Mouse (Mus musculus) neural tube, embryonic 14.5 days (tissue): Measurements from ENCODE around the gene Rbfox2. TPM values are rescaled to one million over a fixed set of nuclear protein-coding genes. Genes with fewer than 3 reads are reported as not detected.

ENCODE experiments used
- ATAC-seq: fragments of 200-750 bp; cut with Nextera tagmentation; 2 replicates; pipeline ENCODE4 v1.8.0; 2017; ENCODE audit warnings: low read depth, mild to moderate bottlenecking, moderate TSS enrichment, moderate library complexity
- H3K27ac ChIP-seq: fragments of 300-500 bp; sonication (generic); 2 replicates; pipeline ENCODE4 v1.5.1; 2014; ENCODE audit warnings: low read depth, mild to moderate bottlenecking, control low read depth, low read length, moderate library complexity, mixed read lengths
- H3K27me3 ChIP-seq: fragments of 300-500 bp; sonication (generic); 2 replicates; pipeline ENCODE4 v1.6.1; 2014; ENCODE audit warnings: low read length; ENCODE audit not compliant: control insufficient read depth, insufficient read depth
- H3K36me3 ChIP-seq: fragments of 300-500 bp; sonication (generic); 2 replicates; pipeline ENCODE4 v1.6.1; 2014; ENCODE audit warnings: low read length, mixed read lengths; ENCODE audit not compliant: control insufficient read depth, insufficient read depth
- H3K4me1 ChIP-seq: fragments of 300-500 bp; sonication (generic); 2 replicates; pipeline ENCODE4 v1.6.1; 2014; ENCODE audit warnings: low read length; ENCODE audit not compliant: control insufficient read depth, insufficient read depth
- H3K4me2 ChIP-seq: fragments of 300-500 bp; sonication (generic); 2 replicates; pipeline ENCODE4 v1.6.1; 2014; ENCODE audit warnings: mild to moderate bottlenecking, low read depth, low read length, control low read depth
- H3K4me3 ChIP-seq: fragments of 300-500 bp; sonication (generic); 2 replicates; pipeline ENCODE4 v1.5.1; 2014; ENCODE audit warnings: low read depth, low read length, control low read depth, mixed read lengths
- H3K9ac ChIP-seq: fragments of 300-500 bp; sonication (generic); replicated peaks from 2 replicates; pipeline ENCODE4 v1.6.1; 2014; ENCODE audit warnings: low read depth, mild to moderate bottlenecking, control low read depth, low read length, mixed read lengths
- H3K9me3 ChIP-seq: fragments of 300-500 bp; sonication (generic); 2 replicates; pipeline ENCODE4 v1.6.1; 2016; ENCODE audit warnings: low read length; ENCODE audit not compliant: control insufficient read depth
- WGBS: fragments of 180-500 bp; shearing (Covaris S2); extraction: QIAGEN DNeasy Blood & Tissue Kit; methylation state at CpG from one replicate; pipeline ENCODE4 v1.1.7; 2014; 5-methylcytosine and 5-hydroxymethylcytosine counted together
- polyA plus RNA-seq: library from polyadenylated mRNA; unstranded; fragments of >200 nt; fragmentation: Nextera tagmentation; extraction: Ambion mirVana; gene quantifications from 2 replicates; pipeline ENCODE4 v1.2.1, GENCODE M21; 2014

The Rbfox2 gene
- polyA plus RNA-seq, 1 experiment from 2014 or later = 208 TPM

- no peak overlapping the region for H3K4me3 ChIP-seq
- ATAC-seq = no peak
- no peak overlapping the region for H3K4me2 ChIP-seq
- H3K4me1 ChIP-seq = peaks cover 8% of the 10 kb centered on the region
- no peak overlapping the region for H3K27ac ChIP-seq
- 98% methylated on average over 10 of the region's 10 CpGs for WGBS
- no peaks in the 10 kb centered on the region for H3K27me3 ChIP-seq
- H3K9me3 ChIP-seq = no peaks in the 10 kb centered on the region
- no peak overlapping the region for H3K9ac ChIP-seq
- peaks cover 18% of the 10 kb centered on the region for H3K36me3 ChIP-seq
These were observed 172.3 kb downstream of the Rbfox2 start for GRCm38 (mm10) chr15:77134483-77134882.

- Histone ChIP-seq H3K4me3 (no peak overlapping the region), H3K9ac (no peak overlapping the region), H3K27ac (no peak overlapping the region), H3K4me2 (no peak overlapping the region), H3K36me3 (peaks cover 19% of the 10 kb centered on the region), H3K27me3 (no peaks in the 10 kb centered on the region), H3K9me3 (no peaks in the 10 kb centered on the region), H3K4me1 (no peaks in the 10 kb centered on the region)
- no peak for ATAC-seq
- 80% methylated on average over 8 of the region's 8 CpGs for WGBS
These were observed 177.7 kb downstream of the Rbfox2 start for GRCm38 (mm10) chr15:77129154-77129553.

GRCm38 (mm10) chr15:77127737-77128136, 179.1 kb downstream of the Rbfox2 start:
- WGBS = 81% methylated on average over 2 of the region's 2 CpGs
- Histone ChIP-seq H3K4me2 (no peak overlapping the region), H3K27me3 (no peaks in the 10 kb centered on the region), H3K4me1 (no peaks in the 10 kb centered on the region), H3K27ac (no peak overlapping the region), H3K9ac (no peak overlapping the region), H3K36me3 (peaks cover 17% of the 10 kb centered on the region), H3K4me3 (no peak overlapping the region), H3K9me3 (no peaks in the 10 kb centered on the region)
- ATAC-seq = no peak

GRCm38 (mm10) chr15:77126674-77127073, 180.1 kb downstream of the Rbfox2 start:
- Histone ChIP-seq H3K27me3 (no peaks in the 10 kb centered on the region), H3K27ac (no peak overlapping the region), H3K4me3 (no peak overlapping the region), H3K9ac (no peak overlapping the region), H3K9me3 (no peaks in the 10 kb centered on the region), H3K4me1 (no peaks in the 10 kb centered on the region), H3K4me2 (no peak overlapping the region), H3K36me3 (peaks cover 7% of the 10 kb centered on the region)
- ATAC-seq = no peak
- WGBS = 90% methylated on average over 3 of the region's 3 CpGs

- Histone ChIP-seq H3K36me3 (0 out of 2 replicates have a peak, but pooled peaks cover 9% of the 10 kb centered on the region), H3K27ac (no peak overlapping the region), H3K9me3 (no peaks in the 10 kb centered on the region), H3K4me3 (no peak overlapping the region), H3K9ac (no peak overlapping the region), H3K4me1 (no peaks in the 10 kb centered on the region), H3K27me3 (no peaks in the 10 kb centered on the region), H3K4me2 (no peak overlapping the region)
- WGBS = 96% methylated on average over 4 of the region's 4 CpGs
- ATAC-seq = no peak
These were observed 182.3 kb downstream of the Rbfox2 start for GRCm38 (mm10) chr15:77124372-77125117.

- Histone ChIP-seq H3K9ac (no peak overlapping the region), H3K4me3 (no peak overlapping the region), H3K9me3 (no peaks in the 10 kb centered on the region), H3K27me3 (no peaks in the 10 kb centered on the region), H3K36me3 (0 out of 2 replicates have a peak, but pooled peaks cover 5% of the 10 kb centered on the region), H3K4me2 (no peak overlapping the region), H3K27ac (no peak overlapping the region), H3K4me1 (no peaks in the 10 kb centered on the region)
- no peak for ATAC-seq
- WGBS = 90% methylated on average over 2 of the region's 2 CpGs
These were observed 184.0 kb downstream of the Rbfox2 start for GRCm38 (mm10) chr15:77122824-77123223.

GRCm38 (mm10) chr15:77122208-77122607, 184.6 kb downstream of the Rbfox2 start:
- ATAC-seq = no peak
- WGBS = 79% methylated on average over 6 of the region's 6 CpGs

GRCm38 (mm10) chr15:77119666-77120065, 187.1 kb downstream of the Rbfox2 start:
- H3K9ac ChIP-seq = no peak overlapping the region
- H3K36me3 ChIP-seq = peaks cover 17% of the 10 kb centered on the region
- no peaks in the 10 kb centered on the region; the same call in 1 of the 2 replicates for H3K4me1 ChIP-seq
- 95% methylated on average over 7 of the region's 7 CpGs for WGBS
- no peak for ATAC-seq
- H3K9me3 ChIP-seq = no peaks in the 10 kb centered on the region
- H3K27me3 ChIP-seq = no peaks in the 10 kb centered on the region
- no peak overlapping the region for H3K4me3 ChIP-seq
- H3K27ac ChIP-seq = no peak overlapping the region
- no peak overlapping the region for H3K4me2 ChIP-seq

More at GRCm38 (mm10) chr15:77122208-77122607, 184.6 kb downstream of the Rbfox2 start:
- no peaks in the 10 kb centered on the region; the same call in 1 of the 2 replicates for H3K4me1 ChIP-seq
- H3K4me3 ChIP-seq = no peak overlapping the region
- H3K9me3 ChIP-seq = no peaks in the 10 kb centered on the region
- H3K4me2 ChIP-seq = no peak overlapping the region
- H3K27ac ChIP-seq = no peak overlapping the region
- no peaks in the 10 kb centered on the region for H3K27me3 ChIP-seq
- no peak overlapping the region for H3K9ac ChIP-seq
- 0 out of 2 replicates have a peak, but pooled peaks cover 5% of the 10 kb centered on the region for H3K36me3 ChIP-seq

- WGBS = 18% methylated on average over 3 of the region's 3 CpGs
- ATAC-seq = no peak
- H3K36me3 ChIP-seq = peaks cover 25% of the 10 kb centered on the region
- H3K9me3 ChIP-seq = no peaks in the 10 kb centered on the region
- no peaks in the 10 kb centered on the region; the same call in 1 of the 2 replicates for H3K4me1 ChIP-seq
- H3K27me3 ChIP-seq = no peaks in the 10 kb centered on the region
- H3K4me2 ChIP-seq = no peak overlapping the region
- no peak overlapping the region for H3K4me3 ChIP-seq
- no peak overlapping the region for H3K27ac ChIP-seq
- H3K9ac ChIP-seq = no peak overlapping the region
These were observed 189.6 kb downstream of the Rbfox2 start for GRCm38 (mm10) chr15:77117209-77117608.
